Mouse (Mus musculus) right cerebral cortex, postnatal 10 days (tissue): ENCODE measurements at regions not wholly inside any gene's neighbourhood (a gene's known extent, or its start where the extent isn't known, plus 50 kb on each side); places are given as distances from the start of the nearest gene placed in this dataset.
"Not testable (repeated sequence)": the region's sequence is repeated elsewhere in the genome, so short reads cannot be mapped to it uniquely, and the experiment has no call there.

ENCODE experiments used
- DNase-seq, 2 experiments: peaks; one replicate each; pipeline ENCODE4 v3.0.0; 2021; ENCODE audit warnings: low spot score in 2 of 2

- DNase-seq: no peak
These were observed 336.5 kb downstream of the Fscb start for GRCm38 (mm10) chr12:64137997-64138396.

- DNase-seq: no peak
These were observed 358.1 kb downstream of the Fscb start for GRCm38 (mm10) chr12:64116438-64116837.

- peak in 1 of 2 experiments; percentile 19 for DNase-seq
These were observed 360.0 kb downstream of the Fscb start for GRCm38 (mm10) chr12:64114476-64114875.

- peak in 1 of 2 experiments; percentile 25 for DNase-seq
These were observed 370.3 kb downstream of the Fscb start for GRCm38 (mm10) chr12:64104214-64104613.

- no peak for DNase-seq
These were observed 397.7 kb downstream of the Fscb start for GRCm38 (mm10) chr12:64076789-64077188.

- no peak for DNase-seq
These were observed 429.0 kb downstream of the Fscb start for GRCm38 (mm10) chr12:64045528-64045927.

GRCm38 (mm10) chr12:64008631-64009030, 465.9 kb downstream of the Fscb start:
- not testable (repeated sequence) for DNase-seq
